Mouse (Mus musculus) cerebellum, adult 2 months (tissue): ENCODE data around the gene Acss1. TPM values are rescaled to one million over a fixed set of nuclear protein-coding genes. Genes with fewer than 3 reads are reported as not detected.
A peak's percentile ranks its signal among the peaks of the same experiment; 100 is the strongest.

Source experiments
- DNase-seq, 2 experiments: peaks; one replicate each; pipeline ENCODE4 v3.0.0; 2021
- H3K27ac ChIP-seq: fragments of 200-500 bp; 2 replicates; pipeline ENCODE4 v1.5.1; 2012; ENCODE audit warnings: low read length, control low read depth, inconsistent platforms; ENCODE audit not compliant: insufficient read depth
- H3K27me3 ChIP-seq: fragments of 200-500 bp; 2 replicates; pipeline ENCODE4 v1.6.1; 2012; ENCODE audit warnings: inconsistent platforms, mild to moderate bottlenecking, low read length, moderate library complexity; ENCODE audit not compliant: control insufficient read depth, insufficient read depth
- H3K4me1 ChIP-seq: fragments of 200-500 bp; 2 replicates; pipeline ENCODE4 v1.6.1; 2011; ENCODE audit warnings: low read length; ENCODE audit not compliant: control insufficient read depth, insufficient read depth
- H3K4me3 ChIP-seq: fragments of 200-500 bp; replicated peaks from 2 replicates; pipeline ENCODE3; 2011; ENCODE audit warnings: mild to moderate bottlenecking, low read depth, low read length, control low read depth; ENCODE audit not compliant: insufficient read depth
- CTCF ChIP-seq: fragments of 200-500 bp; IDR thresholded peaks from 2 replicates; pipeline ENCODE4 v1.5.1; 2011; ENCODE audit warnings: low read depth, mild to moderate bottlenecking, control low read depth, low read length, moderate library complexity, borderline replicate concordance; ENCODE audit not compliant: insufficient read depth
- POLR2A ChIP-seq: fragments of 200-500 bp; IDR thresholded peaks from 2 replicates; pipeline ENCODE4 v1.6.1; 2011; ENCODE audit warnings: low read length, control low read depth, borderline replicate concordance; ENCODE audit not compliant: insufficient read depth
- WGBS: fragments of 180-500 bp; shearing (Covaris S2); methylation state at CpG from one replicate; pipeline ENCODE4 v1.1.7; 2018; 5-methylcytosine and 5-hydroxymethylcytosine counted together
- polyA plus RNA-seq: library from polyadenylated mRNA; depleted of rRNA; stranded (reverse); fragments of >200 nt; gene quantifications from 2 replicates; pipeline ENCODE4 v1.2.3, GENCODE M21; 2012; rRNA removed

Gene Acss1
- 15.4 and 15.7 TPM in 2 replicates for polyA plus RNA-seq

GRCm38 (mm10) chr2:150667820-150668766 lies at the start of gene Acss1:
TSS of gene Acss1 (minus strand) at chr2:150668500.
- Histone ChIP-seq H3K27ac (no peak within 1 kb of the TSS), H3K4me3 (peak within 1 kb of the TSS; percentile 44), H3K4me1 (no peaks in the 10 kb centered on the region), H3K27me3 (no peaks in the 10 kb centered on the region; the same call in 1 of the 2 replicates)
- WGBS, result 3% methylated on average over 61 of the region's 61 CpGs
- DNase-seq, result peak in 1 of 2 experiments; percentile 17
- TF ChIP-seq CTCF, result no peak
- TF ChIP-seq POLR2A, result no peak

- no peak for DNase-seq
- TF ChIP-seq CTCF (no peak), POLR2A (no peak)
- Histone ChIP-seq H3K4me1 (no peaks in the 10 kb centered on the region), H3K27me3 (no peaks in the 10 kb centered on the region), H3K27ac (no peak overlapping the region), H3K4me3 (no peak overlapping the region)
- WGBS, result 63% methylated on average over 4 of the region's 4 CpGs
Observed at GRCm38 (mm10) chr2:150712167-150712674, 43.9 kb upstream of the Acss1 start.

GRCm38 (mm10) chr2:150691481-150692170 lies 23.3 kb upstream of the Acss1 start:
- H3K27ac ChIP-seq, result no peak overlapping the region
- no peaks in the 10 kb centered on the region; the same call in 1 of the 2 replicates for H3K27me3 ChIP-seq
- H3K4me1 ChIP-seq, result no peaks in the 10 kb centered on the region
- no peak for DNase-seq
- no peak for TF ChIP-seq CTCF
- no peak for TF ChIP-seq POLR2A
- no peak overlapping the region for H3K4me3 ChIP-seq
- WGBS, result 33% methylated on average over 6 of the region's 6 CpGs

- WGBS, result 13% methylated on average over 11 of the region's 11 CpGs
- DNase-seq, result no peak
- Histone ChIP-seq H3K27me3 (no peaks in the 10 kb centered on the region; the same call in 1 of the 2 replicates), H3K4me1 (no peaks in the 10 kb centered on the region), H3K4me3 (no peak overlapping the region), H3K27ac (no peak overlapping the region)
- TF ChIP-seq POLR2A, result no peak
Observed at GRCm38 (mm10) chr2:150690216-150690615, 21.9 kb upstream of the Acss1 start.

GRCm38 (mm10) chr2:150689223-150689800 lies 21.0 kb upstream of the Acss1 start, which contains the start of gene Vsx1:
TSS of gene Vsx1 (minus strand) at chr2:150689360.
- TF ChIP-seq POLR2A, result no peak
- TF ChIP-seq CTCF, result no peak
- H3K4me1 ChIP-seq, result no peaks in the 10 kb centered on the region
- no peak within 1 kb of the TSS for H3K4me3 ChIP-seq
- no peak for DNase-seq
- no peak within 1 kb of the TSS for H3K27ac ChIP-seq
- 48% methylated on average over 16 of the region's 16 CpGs for WGBS
- H3K27me3 ChIP-seq, result no peaks in the 10 kb centered on the region; the same call in 1 of the 2 replicates

- under 1% methylated on average over 44 of the region's 44 CpGs for WGBS
- TF ChIP-seq POLR2A (no peak), CTCF (no peak)
- no peaks in the 10 kb centered on the region for H3K4me1 ChIP-seq
- no peaks in the 10 kb centered on the region; the same call in 1 of the 2 replicates for H3K27me3 ChIP-seq
- H3K4me3 ChIP-seq, result no peak overlapping the region
- no peak overlapping the region for H3K27ac ChIP-seq
- DNase-seq, result peak; percentile 88 to 91
Observed at GRCm38 (mm10) chr2:150688541-150689186, 20.4 kb upstream of the Acss1 start.
